Mouse (Mus musculus) midbrain, postnatal 0 days (tissue): Measurements from ENCODE around the gene Nap1l1. TPM values are rescaled to one million over a fixed set of nuclear protein-coding genes. Genes with fewer than 3 reads are reported as not detected.
A peak's percentile ranks its signal among the peaks of the same experiment; 100 is the strongest.

Experiments used
- ATAC-seq: fragments of 200-750 bp; cut with Nextera tagmentation; 2 replicates; pipeline ENCODE4 v1.8.0; 2017; ENCODE audit warnings: moderate number of reproducible peaks, mild to moderate bottlenecking, moderate TSS enrichment, moderate library complexity; ENCODE audit not compliant: low FRiP score
- DNase-seq: peaks from one replicate; pipeline ENCODE4 v3.0.0-alpha.2; 2015; ENCODE audit warnings: low spot score
- H3K27ac ChIP-seq: fragments of 300-500 bp; sonication (generic); 2 replicates; pipeline ENCODE4 v1.5.1; 2014; ENCODE audit warnings: low read depth, mild to moderate bottlenecking, low read length, mixed read lengths
- H3K27me3 ChIP-seq: fragments of 300-500 bp; sonication (generic); 2 replicates; pipeline ENCODE4 v1.6.1; 2014; ENCODE audit warnings: low read length, control low read depth, mixed read lengths; ENCODE audit not compliant: insufficient read depth
- H3K36me3 ChIP-seq: fragments of 300-500 bp; sonication (generic); 2 replicates; pipeline ENCODE4 v1.6.1; 2014; ENCODE audit warnings: low read length, control low read depth, mixed read lengths; ENCODE audit not compliant: insufficient read depth
- H3K4me1 ChIP-seq: fragments of 300-500 bp; sonication (generic); 2 replicates; pipeline ENCODE4 v1.6.1; 2014; ENCODE audit warnings: mild to moderate bottlenecking, control low read depth, antibody characterized with exemption, low read length, mixed read lengths; ENCODE audit not compliant: insufficient read depth
- H3K4me2 ChIP-seq: fragments of 300-500 bp; sonication (generic); 2 replicates; pipeline ENCODE4 v1.6.1; 2014; ENCODE audit warnings: low read depth, mild to moderate bottlenecking, low read length, mixed read lengths; ENCODE audit not compliant: poor library complexity, severe bottlenecking
- H3K4me3 ChIP-seq: fragments of 300-500 bp; sonication (generic); 2 replicates; pipeline ENCODE4 v1.5.1; 2014; ENCODE audit warnings: low read depth, mild to moderate bottlenecking, low read length, moderate library complexity
- H3K9ac ChIP-seq: fragments of 300-500 bp; sonication (generic); replicated peaks from 2 replicates; pipeline ENCODE4 v1.6.1; 2014; ENCODE audit warnings: mild to moderate bottlenecking, low read length, moderate library complexity, mixed read lengths; ENCODE audit not compliant: poor library complexity, severe bottlenecking
- H3K9me3 ChIP-seq: fragments of 300-500 bp; sonication (generic); 2 replicates; pipeline ENCODE4 v1.6.1; 2016; ENCODE audit warnings: low read length, control low read depth
- CTCF ChIP-seq: IDR thresholded peaks from 2 replicates; pipeline ENCODE4 v1.5.1; 2016; ENCODE audit warnings: antibody characterized with exemption, mild to moderate bottlenecking
- WGBS: fragments of 180-500 bp; shearing (Covaris S2); extraction: QIAGEN DNeasy Blood & Tissue Kit; methylation state at CpG from one replicate; pipeline ENCODE4 v1.1.7; 2014; 5-methylcytosine and 5-hydroxymethylcytosine counted together
- polyA plus RNA-seq: library from polyadenylated mRNA; unstranded; fragments of >200 nt; fragmentation: Nextera tagmentation; extraction: Ambion mirVana; gene quantifications from 2 replicates; pipeline ENCODE4 v1.2.1, GENCODE M21; 2015
- total RNA-seq: library from RNA; depleted of rRNA; stranded (reverse); fragments of >200 nt; gene quantifications from 2 replicates; pipeline ENCODE4 v1.2.3, GENCODE M21; 2014

The Nap1l1 gene
- total and polyA plus RNA-seq, 2 experiments from 2014 or later, result 57.1 to 171 TPM

DNA sequence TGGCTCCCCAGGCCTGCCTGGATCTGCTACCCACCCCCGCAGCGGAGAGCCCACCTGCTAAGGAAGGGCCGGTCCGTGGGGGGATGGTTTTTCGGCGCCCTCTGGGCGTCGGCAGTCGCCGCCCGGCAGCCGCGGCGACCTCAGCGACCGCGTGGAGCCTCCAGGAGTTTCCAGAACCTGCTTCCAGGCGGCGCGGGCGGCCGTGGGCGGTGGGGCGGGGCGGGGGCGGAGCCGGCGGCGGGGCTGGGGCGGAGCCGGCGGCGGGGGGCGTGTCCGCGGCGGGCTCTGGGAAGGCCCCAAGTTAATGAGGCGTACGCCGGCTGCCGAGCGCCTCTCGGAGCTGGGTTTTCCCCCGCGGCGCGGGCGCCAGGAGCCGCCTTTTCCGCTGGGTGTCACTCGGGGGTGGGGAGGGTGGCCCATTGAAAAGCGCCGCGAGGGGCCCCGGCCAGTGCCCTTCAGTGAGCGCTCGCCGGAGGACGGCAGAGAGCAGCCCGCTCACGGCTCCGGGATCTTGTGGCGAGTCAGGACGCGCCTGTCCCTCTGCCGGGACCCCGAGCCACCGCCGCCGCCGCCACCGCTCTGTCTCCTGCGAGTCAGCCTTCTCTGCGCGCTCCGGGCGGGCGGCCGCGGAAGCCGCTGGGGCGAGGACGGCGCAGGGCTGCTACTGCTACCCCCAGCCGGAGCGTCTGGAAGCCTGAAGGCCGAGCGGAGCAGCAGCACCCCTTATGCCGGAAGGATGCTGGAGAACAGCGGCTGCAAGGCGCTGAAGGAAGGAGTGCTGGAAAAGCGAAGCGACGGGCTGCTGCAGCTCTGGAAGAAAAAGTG, 33.3 kb downstream of the Nap1l1 start, which contains the start of gene Phlda1:
Gene Phlda1 (plus strand): TSS at position 186 of the 825 bp plus-strand sequence.
- Histone ChIP-seq H3K4me1 (no peaks in the 10 kb centered on the region), H3K27ac (peak within 1 kb of the TSS; percentile 84), H3K27me3 (no peaks in the 10 kb centered on the region), H3K9me3 (no peaks in the 10 kb centered on the region), H3K4me3 (peak within 1 kb of the TSS; percentile 86), H3K9ac (peak within 1 kb of the TSS; percentile 83), H3K36me3 (no peaks in the 10 kb centered on the region), H3K4me2 (peak within 1 kb of the TSS; percentile 91)
- DNase-seq, result peak; percentile 91
- TF ChIP-seq CTCF, result peak; percentile 22
- ATAC-seq, result peak; percentile 84
- under 1% methylated on average over 78 of the region's 94 CpGs for WGBS

DNA sequence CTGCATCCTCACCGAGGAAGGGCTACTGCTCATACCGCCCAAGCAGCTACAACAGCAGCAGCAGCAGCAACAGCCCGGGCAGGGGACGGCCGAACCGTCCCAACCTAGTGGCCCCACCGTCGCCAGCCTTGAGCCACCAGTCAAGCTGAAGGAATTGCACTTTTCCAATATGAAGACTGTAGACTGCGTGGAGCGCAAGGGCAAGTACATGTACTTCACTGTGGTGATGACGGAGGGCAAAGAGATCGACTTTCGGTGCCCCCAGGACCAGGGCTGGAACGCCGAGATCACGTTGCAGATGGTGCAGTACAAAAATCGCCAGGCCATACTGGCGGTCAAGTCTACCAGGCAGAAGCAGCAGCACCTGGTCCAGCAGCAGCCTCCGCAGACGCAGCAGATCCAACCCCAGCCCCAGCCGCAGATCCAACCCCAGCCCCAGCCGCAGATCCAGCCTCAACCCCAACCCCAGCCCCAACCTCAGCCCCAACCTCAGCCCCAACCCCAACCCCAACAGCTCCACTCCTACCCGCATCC, 34.0 kb downstream of the Nap1l1 start:
- peak; percentile 61 for ATAC-seq
- Histone ChIP-seq H3K4me2 (peak overlapping the region; percentile 91), H3K9ac (peak overlapping the region; percentile 83), H3K36me3 (no peaks in the 10 kb centered on the region), H3K4me1 (no peaks in the 10 kb centered on the region), H3K4me3 (peak overlapping the region; percentile 86), H3K27me3 (no peaks in the 10 kb centered on the region), H3K9me3 (no peaks in the 10 kb centered on the region), H3K27ac (peak overlapping the region; percentile 84)
- under 1% methylated on average over 23 of the region's 23 CpGs for WGBS
- TF ChIP-seq CTCF, result no peak; the same call in 1 of the 2 replicates
- DNase-seq, result no peak

DNA sequence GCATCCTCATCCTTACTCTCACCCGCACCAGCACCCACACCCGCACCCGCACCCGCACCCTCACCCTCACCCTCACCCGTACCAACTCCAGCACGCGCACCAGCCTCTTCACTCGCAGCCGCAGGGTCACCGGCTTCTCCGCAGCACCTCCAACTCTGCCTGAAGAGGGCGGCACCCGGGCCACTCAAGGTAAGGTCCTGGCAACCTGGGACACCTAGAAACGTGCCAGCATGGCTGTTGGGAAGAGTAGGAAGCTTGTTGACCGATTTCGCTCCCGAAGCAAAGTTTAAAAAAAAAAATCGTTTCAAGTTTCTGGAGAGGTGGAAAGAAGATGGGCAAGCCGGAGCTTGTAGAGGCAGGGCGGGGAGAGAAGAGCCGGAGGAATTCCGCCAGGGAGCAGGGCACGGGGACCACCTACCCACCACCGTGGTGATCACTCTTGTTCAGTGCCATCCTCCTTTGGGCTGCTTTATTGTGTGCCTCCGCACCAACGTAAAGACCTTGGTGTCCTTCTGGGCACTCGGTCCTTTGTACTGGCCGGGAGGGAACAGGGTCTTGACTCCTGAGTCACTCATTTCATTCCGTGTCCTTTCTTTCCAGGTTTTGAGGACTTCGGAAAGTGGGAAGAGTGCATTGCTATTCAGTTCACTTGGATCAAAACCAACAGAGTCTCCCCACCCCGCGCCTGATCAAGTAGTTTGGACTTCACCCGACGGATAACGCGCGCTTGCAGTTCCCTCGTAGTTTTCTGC, 34.6 kb downstream of the Nap1l1 start:
- peak; percentile 63 for DNase-seq
- Histone ChIP-seq H3K9me3 (no peaks in the 10 kb centered on the region), H3K4me1 (no peaks in the 10 kb centered on the region), H3K9ac (peak overlapping the region; percentile 83), H3K36me3 (no peaks in the 10 kb centered on the region), H3K27me3 (no peaks in the 10 kb centered on the region), H3K27ac (peak overlapping the region; percentile 84), H3K4me3 (peak overlapping the region; percentile 86), H3K4me2 (peak overlapping the region; percentile 91)
- peak; percentile 66 for TF ChIP-seq CTCF
- WGBS, result under 1% methylated on average over 34 of the region's 38 CpGs
- ATAC-seq, result peak; percentile 39

DNA sequence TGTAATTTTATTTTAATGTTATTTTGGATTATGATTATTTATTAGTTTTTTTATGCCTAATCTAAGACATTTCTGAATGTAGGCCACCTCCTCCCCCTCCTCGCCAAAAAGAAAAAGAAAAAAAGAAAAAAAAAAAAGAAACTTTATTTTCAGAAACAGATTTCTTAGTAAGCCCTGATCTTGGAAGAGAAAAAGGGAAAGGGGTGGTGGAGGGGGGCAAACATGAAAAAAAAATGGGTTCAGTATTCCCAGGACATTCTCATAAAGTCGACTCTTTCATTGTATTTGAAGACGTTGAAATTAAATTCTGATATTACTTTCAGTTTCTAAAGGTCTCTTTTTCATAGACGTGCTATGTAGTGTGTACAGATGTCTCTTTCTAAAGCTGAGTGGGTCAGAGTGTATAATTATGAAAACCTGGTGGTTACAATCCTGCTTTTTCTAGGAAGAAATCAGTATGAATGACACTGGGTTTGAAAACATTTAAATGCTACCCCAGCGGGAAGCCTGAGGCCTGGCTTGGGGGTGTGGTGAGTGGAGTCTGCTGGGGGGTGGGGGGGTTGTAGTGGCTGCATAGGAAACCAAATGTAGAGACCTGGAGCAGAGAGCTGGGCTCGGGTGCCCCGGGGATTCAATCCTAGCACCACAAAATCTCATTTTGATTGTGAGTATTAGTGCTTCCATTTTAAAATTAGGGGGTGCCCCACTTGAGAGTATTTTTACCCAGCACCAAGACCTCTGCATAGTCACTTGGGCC, 35.5 kb downstream of the Nap1l1 start:
- H3K9me3 ChIP-seq, result no peaks in the 10 kb centered on the region
- peak overlapping the region; percentile 91 for H3K4me2 ChIP-seq
- no peaks in the 10 kb centered on the region for H3K4me1 ChIP-seq
- H3K27me3 ChIP-seq, result no peaks in the 10 kb centered on the region
- no peak for TF ChIP-seq CTCF
- 7% methylated on average over 7 of the region's 7 CpGs for WGBS
- ATAC-seq (no peak), DNase-seq (no peak)
- H3K36me3 ChIP-seq, result no peaks in the 10 kb centered on the region
- no peak overlapping the region for H3K27ac ChIP-seq
- H3K9ac ChIP-seq, result peak overlapping the region; percentile 83
- H3K4me3 ChIP-seq, result peak overlapping the region; percentile 86

DNA sequence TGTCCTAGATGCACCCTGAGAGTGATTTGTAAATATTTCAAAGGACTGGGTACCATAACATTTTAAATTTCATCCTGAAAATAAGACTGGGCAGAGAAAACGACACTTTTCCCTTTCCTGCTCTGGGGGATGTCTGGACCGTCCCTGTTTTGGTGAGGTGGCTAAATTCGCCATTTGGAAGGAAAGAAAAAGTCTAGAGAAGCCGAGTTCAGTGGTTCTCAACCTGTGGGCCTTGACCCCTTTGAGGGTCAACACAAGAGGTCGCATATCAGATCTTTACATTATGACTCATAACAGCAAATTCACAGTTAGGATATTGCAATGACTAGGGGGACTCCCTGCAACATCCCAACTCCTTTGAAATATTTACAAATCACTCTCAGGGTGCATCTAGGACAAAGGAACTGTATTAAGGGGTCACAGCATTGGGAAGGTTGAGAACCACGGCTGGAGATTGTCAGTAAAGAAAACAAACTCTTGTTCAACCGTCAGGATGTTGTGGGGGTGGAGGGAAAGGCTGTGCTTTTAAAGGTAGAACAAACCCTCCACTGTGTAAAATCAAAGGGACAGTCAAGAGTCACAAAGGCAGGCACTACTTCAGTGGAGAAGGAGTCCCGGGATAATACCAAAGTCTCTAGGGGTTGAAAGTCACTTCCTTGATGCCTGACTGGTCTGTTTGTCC, 36.2 kb downstream of the Nap1l1 start:
- WGBS, result 35% methylated on average over 8 of the region's 8 CpGs
- Histone ChIP-seq H3K4me3 (peak overlapping the region; percentile 86), H3K4me2 (peak overlapping the region; percentile 91), H3K36me3 (no peaks in the 10 kb centered on the region), H3K27ac (no peak overlapping the region), H3K27me3 (no peaks in the 10 kb centered on the region), H3K4me1 (no peaks in the 10 kb centered on the region), H3K9me3 (no peaks in the 10 kb centered on the region), H3K9ac (peak overlapping the region; percentile 83)
- TF ChIP-seq CTCF, result no peak
- no peak for DNase-seq
- no peak for ATAC-seq
